Mouse (Mus musculus): ENCODE data around the gene Slc7a4.
"Not testable (repeated sequence)": the region's sequence is repeated elsewhere in the genome, so short reads cannot be mapped to it uniquely, and the experiment has no call there.

The Slc7a4 gene

DNA sequence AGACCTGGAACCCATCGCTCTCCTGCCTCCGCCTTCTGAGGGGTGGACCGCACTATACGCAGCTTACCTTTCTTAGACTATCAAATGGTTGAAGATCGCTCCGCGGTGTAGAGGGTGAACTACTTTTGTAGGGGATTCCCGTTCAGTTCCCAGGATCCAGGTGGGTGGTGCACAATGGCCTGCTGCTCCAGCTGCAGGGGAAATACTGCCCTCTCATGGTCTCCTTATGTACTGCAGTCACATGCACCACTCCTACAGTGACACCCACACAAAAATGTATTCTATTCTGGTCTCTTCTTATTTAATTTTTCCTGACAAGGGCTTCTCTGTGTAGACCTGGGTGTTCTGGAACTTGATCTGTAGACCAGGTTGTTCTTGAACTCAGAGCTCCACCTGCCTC is at the start of gene Slc7a4:
TSS of gene Slc7a4 (minus strand) at position 151 of the 400 bp plus-strand sequence.
- no peak for DNase-seq (ENCODE audit: low read depth)

DNA sequence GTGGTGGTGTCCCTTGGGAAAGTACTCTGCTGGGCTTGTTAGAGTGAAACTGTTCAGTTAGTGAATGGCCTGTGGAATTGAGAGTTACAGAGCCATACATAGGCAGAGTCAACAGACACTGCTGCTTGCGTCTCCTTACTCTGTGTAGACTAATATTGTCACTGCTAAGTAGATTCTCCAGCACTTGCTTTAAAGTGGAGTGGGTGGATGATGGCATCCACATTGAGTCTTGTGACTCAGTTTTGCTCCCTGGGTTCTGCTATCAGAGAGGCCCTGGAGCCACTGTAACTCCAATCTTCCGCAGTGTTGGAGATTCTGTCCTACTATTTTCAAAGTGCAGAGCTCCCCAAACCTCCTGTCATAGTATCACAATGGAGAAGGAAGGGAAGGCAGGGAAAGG is 49.6 kb upstream of the Slc7a4 start:
- no peak for DNase-seq (ENCODE audit: low read depth)

DNA sequence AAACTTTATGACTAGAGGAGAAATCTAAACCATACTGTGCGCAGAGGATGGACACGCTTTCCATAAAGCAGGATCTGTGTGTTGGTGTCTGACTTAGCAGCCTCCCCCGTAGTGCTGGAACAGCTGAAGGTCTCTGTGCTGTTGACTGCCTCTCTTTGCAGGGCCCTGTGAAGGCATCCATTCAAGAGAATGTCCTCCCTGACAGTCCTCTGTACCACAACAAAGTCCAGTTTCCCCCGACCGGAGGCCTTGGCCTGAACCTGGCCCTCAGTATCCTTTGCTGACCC is 43.2 kb upstream of the Slc7a4 start:
- no peak for DNase-seq (ENCODE audit: low read depth)

DNA sequence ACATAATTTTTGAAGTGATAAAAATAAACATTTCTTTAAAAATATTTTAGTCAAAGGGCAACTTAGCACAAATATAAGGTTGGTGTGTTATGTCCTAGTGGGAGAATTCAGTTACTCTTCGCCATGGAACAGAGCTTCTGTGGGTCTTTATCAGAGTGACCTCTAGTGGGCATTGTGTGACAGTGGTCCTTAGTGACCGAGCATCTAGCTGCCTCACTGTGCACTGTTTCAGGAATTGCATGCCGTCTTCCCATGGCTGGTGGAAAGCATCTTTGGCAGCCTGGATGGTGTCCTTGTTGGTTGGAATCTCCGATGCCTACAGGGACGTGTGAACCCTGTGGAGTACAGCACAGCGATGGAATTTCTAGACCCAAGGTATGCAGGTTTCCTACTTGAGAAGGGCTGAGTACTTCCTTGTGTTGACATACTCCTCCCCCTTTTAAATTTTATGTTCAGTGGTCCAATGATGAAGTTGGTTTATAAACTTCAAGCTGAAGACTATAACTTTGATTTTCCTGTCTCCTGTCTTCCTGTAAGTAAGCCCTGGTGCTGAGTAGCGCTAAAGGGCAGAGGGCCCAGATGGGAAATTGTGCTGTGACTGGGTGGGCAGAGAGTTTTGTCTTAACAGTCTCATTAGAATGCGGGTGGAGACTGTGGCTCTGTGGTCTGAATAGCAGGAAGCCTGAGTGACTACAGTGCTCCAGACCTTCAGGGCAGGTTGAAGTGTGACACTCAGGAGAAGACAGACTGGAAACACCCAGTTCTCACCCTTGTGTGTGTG is 42.7 kb upstream of the Slc7a4 start:
- no peak for DNase-seq (ENCODE audit: low read depth)

DNA sequence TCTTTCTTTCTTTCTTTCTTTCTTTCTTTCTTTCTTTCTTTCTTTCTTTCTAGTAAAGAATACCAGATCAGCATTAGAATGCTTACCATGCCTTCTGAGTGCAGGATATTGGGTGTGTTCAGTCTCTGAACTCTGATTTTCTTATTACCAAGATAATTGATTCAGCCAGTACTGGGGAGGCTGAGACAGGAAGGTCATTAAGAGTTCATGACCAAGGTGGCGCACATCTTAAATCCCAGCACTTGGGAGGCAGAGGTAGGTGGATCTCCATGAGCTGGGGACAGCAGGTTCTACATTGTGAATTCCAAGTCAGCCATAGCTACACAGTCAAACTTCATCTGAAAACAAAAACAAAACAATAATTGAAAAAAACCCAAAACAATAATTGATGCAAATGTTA is 38.9 kb upstream of the Slc7a4 start:
- no peak for DNase-seq (ENCODE audit: low read depth)

DNA sequence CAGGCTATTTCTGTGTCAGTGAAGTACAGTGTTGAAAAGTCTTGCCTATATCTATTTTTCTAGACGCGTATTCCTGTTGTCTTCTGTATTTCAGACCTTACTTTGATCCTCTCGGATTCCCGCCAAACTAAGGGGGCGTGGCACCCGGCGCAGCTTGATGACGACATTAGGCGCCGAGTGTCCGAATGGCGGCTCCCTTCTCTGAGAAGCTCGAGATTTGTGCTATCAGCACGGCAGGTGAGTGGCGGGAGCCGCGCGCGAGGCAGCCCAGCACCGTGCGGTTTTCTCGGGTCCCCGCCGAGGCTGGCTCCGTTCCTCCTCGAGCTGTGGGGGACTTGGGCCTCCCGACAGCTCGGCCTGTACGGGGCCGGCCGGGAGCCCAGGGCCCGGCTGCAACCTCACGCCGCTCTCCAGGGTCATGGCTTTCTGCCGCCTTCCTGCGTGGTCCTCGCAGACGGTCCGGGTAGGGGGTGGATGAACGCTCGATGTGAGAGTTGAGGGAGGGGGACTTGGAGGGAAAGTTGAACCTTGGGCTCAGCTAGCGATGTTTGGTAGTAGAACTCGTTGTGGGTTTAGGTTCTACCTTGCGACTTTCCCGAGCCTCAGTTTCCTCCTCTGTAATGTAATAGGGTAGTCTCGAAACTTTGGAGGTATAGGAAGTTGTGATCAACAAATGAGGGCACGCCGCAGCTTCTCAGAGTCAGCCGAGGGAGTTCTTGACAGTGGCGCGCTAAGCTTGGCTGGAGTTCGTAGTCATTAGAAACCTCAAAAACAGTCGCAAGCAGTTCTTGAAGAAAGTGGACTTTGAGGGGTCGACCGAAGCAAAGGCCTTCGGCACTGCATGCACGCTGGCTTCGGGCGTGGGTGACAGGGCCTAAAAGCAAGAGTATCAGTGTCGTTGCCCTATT is 36.4 kb upstream of the Slc7a4 start, which contains the start of gene Smpd4:
TSS of gene Smpd4 (plus strand) at position 157 of the 908 bp plus-strand sequence.
- peak; percentile 88 for DNase-seq (ENCODE audit: low read depth)

DNA sequence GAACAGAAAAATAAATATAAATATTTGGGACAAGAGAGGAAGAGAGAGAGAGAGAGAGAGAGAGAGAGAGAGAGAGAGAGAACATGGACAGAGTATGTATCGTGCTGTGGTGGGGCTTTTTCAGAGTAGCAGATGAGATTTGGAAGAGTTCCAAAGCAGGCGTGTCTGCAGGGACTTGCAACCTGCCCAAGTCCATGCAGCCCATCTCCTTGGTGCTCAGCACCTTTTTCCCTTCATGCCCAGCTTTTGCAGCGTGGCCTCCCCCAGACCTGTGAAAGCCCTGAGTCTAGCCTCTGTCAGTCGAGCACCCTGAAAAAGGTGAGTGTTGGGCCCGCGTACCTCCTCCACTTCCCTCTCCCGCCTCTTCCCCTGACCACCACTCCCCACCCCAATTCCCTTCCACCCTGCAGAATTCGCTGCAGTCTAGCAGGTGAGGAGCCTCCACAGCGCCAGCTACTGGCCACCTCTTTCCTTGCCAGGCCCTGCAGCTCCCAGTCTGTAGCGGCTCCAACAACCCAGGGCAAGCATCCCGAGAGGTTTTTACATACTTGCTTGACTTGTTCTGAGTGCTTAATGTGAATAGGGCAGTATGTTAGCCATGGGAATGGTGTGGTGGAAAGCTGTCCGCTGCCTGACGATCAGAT is 35.0 kb upstream of the Slc7a4 start:
- DNase-seq (ENCODE audit: low read depth), result peak; percentile 54

DNA sequence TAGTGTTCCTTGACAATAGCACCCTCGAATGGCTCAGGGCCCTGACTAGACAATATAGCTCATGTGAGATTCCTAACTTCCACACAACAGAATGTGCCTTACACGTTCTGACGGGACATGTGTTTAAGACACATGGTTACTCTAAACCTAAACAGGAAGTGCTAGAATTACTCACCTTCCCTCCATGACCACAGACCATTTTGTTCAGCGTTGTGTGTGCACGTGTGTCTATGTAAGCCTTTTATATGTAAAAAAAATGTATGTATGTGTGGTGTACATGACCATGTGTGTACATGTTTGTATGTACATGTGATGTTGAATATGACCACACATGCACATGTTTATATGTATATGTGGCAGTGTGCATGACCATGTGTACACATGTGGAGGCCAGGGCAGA is 33.2 kb upstream of the Slc7a4 start:
- no peak for DNase-seq (ENCODE audit: low read depth)

DNA sequence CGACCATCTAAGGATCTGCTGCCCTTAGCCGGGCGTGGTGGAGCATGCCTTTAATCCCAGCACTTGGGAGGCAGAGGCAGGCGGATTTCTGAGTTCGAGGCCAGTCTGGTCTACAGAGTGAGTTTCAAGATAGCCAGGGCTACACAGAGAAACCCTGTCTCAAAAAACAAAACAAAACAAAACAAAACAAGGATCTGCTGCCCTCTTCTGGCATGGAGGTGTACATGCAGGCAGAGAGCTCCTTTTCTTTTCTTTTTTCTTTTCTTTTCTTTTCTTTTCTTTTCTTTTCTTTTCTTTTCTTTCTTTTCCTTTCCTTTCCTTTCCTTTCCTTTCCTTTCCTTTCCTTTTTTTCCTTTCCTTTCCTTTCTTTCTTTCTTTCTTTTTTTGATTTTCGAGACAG is 31.7 kb upstream of the Slc7a4 start:
- DNase-seq (ENCODE audit: low read depth), result not testable (repeated sequence)

DNA sequence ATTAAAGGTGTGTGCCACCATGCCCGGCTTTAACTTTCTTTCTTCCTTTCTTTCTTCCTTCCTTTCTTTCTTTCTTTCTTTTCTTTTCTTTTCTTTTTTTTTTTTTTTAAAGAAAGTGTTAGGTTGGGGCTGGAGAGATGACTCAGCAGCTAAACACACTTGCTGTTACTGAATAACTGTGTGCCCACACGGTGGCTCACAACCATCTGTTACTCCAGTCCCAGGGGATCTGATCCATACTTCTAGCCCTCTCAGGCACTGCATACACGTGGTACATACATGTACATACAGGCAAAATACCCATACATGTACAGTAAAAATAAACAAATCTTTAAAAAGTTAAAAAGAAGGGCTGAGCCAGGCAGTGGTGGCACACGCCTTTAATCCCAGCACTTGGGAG is 28.4 kb upstream of the Slc7a4 start:
- DNase-seq (ENCODE audit: low read depth), result no peak

DNA sequence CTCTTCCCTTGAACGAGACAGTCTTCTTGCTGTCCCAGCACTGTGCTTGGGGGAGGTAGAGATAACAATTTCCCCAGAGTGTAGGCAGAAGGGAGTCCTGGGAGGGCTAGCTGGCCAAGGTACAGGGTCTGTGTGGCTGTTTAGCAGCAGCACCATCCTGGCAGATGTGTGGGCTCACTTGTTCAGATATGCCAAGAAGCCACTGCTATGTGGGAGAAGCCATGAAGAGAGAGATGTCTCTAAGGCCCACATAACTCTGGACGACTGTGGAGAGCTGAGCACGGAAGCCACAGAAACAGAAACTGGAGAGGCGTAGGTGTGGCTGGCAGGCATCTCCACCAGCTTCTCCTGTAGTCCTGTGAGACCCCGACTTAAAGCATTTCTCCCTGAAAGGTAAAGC is 22.7 kb upstream of the Slc7a4 start:
- no peak for DNase-seq (ENCODE audit: low read depth)

DNA sequence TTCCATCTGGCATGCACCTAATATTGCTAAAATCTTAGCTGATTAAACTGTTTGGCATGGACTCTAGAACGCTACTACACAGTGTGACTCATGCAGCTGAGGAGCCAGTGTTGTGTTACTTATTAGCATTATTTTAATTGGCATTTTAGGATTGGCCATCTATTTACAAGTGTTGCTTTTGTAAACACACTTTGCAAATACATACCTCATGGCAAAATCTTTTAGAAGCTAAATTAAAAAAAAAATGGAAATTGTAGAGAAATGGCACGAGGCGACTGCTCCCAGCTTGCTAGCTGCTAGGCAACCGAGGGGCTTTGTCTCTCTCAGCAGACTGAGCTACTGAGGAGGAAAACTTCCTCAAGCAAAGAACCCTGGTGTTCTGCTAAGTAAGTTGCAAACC is 21.9 kb upstream of the Slc7a4 start:
- no peak for DNase-seq (ENCODE audit: low read depth)

DNA sequence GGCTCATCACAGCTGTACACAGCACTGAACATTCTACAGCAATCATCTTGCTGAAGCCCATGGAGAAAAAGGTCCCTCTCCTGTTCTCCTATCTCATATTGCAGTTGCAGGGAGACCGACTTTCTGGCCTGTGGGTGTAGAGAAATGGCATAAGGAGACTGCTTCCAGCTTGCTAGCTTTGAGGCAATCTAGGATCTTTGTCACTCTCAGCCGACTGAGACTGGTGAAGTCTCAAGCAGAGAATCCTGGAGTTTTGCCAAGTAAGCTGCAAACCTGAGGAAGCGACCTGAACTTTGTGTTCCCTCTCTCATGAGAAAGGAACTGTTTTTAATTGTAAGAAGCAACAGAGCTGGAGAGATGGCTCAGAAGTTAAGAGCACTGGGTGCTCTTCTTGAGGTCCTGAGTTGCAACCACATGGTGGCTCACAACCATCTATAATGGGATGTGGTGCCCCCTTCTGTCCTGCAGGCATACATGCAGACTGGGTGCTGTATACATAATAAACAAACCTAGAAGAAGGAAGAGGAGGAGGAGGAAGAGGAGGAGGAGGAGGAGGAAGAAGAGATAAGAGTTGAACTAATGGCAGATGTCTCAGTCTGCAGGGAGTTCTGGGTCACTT is 18.0 kb upstream of the Slc7a4 start:
- DNase-seq (ENCODE audit: low read depth), result no peak

DNA sequence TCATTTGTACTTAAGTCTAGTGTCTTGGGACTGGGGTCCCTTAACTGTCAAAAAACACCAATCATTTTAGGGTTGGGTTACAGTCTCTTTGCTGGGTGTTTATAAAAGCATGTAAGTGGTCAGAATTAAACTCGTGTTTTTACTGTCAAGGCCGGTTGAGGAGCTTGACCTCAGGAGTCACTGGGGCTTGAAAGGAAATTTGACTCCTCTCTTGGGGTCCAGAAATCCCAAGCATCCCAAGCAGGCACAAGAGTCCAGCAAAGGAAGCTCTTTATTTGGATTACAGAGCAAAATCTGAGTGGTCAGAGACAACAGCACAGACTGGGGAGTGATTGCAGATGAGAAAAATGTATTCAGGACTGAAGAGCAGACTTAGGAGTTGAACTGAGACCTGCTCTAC is 7.7 kb upstream of the Slc7a4 start:
- DNase-seq (ENCODE audit: low read depth), result no peak

DNA sequence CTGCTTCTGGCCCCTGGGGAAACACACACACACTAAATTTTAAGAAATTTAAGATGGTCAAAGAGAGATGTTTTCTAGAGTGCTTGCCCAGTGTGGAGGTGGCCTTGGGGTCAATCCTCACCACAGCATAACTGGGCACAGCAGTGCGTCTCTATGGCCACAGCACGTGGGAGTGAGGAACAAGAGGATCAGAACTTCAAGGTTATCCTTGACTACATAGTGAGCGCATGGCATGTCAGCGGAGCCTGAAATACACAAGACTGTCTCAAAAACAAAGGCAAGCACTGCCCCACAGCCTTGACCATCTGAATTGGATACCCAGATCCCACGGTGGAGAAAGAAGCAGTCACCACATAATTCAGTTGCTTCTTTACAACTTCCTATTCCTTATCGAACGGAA is 1.5 kb upstream of the Slc7a4 start:
- DNase-seq (ENCODE audit: low read depth), result no peak

DNA sequence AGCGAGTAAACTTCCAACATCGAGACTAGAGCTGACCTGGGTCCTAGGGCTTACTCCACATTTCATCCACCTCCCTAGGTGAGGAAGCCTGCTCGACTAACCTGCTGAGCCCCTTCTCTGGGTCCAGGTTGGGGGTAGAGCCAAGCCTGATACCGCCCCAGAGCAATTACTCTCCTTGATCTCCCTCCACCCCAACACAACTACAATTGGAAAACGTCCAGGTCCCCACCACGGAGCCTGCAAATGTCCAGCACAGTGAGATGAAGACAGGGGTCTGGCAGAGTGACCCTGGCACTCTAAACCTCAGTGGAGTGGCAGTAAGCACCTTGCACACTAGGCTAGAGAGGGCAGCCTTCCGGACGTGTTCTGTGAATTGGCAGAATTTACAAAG is 6.2 kb downstream of the Slc7a4 start:
- DNase-seq (ENCODE audit: low read depth), result no peak

DNA sequence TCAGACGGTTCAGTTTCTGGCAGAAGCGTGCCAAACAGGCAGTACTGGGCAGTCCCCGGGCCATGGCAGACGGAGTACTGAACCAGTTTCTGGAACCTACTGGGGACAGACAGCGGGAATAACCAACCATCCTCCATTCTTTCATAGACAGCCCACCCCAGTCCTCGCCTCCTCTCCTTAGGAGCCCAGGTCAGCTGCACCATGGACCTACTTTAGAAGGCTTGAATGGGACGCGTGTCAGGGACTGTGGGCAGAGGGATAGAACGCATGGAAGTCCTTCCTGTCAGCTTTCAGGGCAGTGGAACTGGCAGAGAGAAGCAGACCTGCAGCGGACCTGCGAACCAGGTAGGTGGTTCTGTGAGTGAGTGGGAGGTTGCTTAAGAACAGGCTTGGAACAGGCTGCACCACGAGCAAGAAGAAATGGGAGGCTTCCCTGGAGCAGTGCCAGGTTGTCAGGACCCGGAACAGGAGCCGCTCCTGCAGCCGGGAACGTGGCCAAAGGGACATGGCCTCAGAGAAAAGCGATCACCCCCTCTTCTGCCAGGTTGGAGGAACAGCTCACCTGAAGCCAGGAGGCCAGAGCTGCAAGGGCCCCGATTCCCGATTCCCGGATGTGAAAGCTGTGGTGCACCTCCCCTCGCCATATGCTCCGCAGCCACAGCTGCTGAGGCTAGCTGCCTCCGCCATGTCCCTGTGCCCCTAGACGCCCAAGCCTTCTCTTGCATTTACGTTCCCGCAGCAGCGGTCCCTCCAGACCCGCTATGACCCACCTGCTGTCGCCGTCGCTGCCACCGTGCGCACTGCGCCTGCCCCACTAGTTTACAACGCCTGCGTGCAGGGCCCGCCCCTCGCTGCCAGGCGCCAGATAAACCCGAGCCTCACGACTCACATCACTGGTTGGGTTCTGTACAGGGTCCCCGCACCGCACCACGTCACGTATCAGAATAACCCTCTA is 6.9 kb downstream of the Slc7a4 start:
- no peak for DNase-seq (ENCODE audit: low read depth)

DNA sequence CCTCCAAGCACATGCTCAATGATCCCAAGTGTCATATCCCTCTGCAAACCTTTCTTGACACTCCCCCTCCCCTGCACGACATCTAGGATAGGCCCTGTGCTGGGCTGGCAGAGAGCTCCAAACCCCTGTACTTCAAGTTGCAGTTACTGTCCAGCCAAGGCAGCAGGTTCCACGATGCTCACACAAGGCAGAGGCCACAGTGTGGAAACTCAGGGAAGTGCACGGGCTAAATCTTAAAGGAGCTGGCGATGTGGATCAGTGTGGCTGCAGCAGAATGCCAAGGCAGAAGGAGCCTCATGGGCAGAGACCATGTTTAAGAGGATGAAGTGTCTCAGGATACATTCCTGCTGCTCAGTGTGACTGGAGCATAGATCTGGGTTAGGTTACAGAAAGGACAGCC is 16.8 kb downstream of the Slc7a4 start:
- DNase-seq (ENCODE audit: low read depth), result no peak

DNA sequence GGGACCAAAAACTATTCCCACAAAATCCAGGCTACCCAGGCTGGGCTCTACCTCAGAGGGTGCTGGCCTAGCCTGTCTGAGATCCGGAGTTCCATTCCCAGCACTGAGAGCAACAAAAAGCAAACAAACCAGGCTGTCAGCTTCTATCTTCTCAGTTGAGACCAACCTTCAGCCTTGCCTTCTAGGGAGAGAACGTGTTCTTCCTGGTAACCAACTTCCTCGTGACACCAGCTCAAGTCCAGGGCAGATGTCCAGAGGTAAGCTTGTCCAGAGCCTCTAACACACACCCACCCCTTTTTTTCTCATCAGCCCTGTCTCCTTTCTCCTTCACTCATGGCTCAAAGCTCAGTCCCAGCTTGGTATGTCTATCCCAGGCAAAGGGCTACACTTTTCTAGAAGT is 18.2 kb downstream of the Slc7a4 start:
- DNase-seq (ENCODE audit: low read depth), result no peak

DNA sequence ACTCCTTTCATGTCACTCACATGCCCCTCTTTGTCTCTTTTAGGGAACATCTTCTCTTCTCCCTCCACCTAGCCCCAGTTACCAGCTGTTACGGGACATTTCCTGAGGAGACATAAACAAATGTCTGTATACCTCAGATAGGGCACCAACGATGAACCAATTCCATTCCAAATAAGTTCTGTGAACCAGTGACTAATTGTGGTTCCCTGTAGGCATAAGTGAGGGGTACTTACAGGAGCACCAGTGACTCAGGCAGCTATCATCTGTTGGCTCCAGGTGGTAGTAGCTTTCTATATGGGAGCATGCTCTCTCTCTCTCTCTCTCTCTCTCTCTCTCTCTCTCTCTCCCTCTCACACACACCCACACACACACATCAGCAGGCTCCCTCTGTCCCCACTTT is 18.8 kb downstream of the Slc7a4 start:
- no peak for DNase-seq (ENCODE audit: low read depth)

DNA sequence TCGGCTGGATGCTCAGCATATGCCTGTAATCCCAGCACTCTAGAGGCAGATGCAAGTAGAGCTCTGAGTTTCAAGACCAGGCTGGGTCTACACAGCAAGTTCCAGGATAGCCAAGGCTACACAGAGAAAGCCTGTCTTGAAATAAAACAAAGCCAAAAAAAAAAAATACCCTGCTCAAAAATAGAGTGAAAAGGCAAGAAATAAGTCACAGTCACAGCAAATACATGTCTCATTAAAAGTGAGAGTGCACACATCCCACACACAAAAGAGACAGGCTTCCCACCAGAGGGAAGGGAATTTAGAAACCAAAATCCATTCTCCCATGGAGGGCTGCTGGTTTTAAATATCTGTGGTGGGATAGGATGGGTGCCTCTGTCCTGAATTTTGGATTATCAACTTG is 19.4 kb downstream of the Slc7a4 start:
- DNase-seq (ENCODE audit: low read depth), result no peak

All from c-Kit-positive CD71-negative TER-119-negative erythroid progenitor cells, embryonic 14.5 days (primary cell).